In the genomic region with DNA sequence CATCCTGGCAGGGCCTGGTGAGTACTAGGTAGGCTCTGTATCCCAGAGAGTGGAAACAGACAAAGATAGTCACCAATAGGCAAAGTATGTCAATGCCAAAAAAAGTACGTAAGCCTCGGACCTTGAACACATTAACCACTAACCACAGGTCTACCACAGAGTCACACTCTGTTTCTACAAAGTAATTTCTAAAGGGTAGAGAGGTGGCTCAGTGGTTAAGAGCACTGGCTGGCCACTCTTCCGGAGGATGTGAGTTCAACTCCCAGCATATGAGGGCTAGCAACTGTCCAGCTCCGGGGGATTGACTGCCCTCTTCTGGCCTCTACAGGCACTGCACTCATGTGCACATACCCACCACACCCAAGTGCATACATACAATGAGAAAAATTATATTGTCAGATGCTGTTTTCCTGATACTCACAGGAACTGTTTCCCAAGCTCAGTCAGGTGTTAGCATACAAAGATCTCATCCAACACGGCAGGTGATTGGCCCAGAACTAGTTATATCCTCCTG, we compare ENCODE assay signal across 19 mouse cellular contexts. TPM values are rescaled to one million over a fixed set of nuclear protein-coding genes. Genes with fewer than 3 reads are reported as not detected.
A peak's percentile ranks its signal among the peaks of the same experiment; 100 is the strongest.
DNase-seq lines count a peak whose midpoint lies in the region; ATAC-seq and TF ChIP-seq lines count a peak whose summit lies in the region.
"Had no signal": no experiment of that assay in that cellular context is flagged by ENCODE, and none has a peak within 500 bp of the region (broad histone marks: within the 10 kb centered on the region; RNA-seq: fewer than 3 reads in every experiment).

No protein-coding gene starts in this region.

- no peaks in the 10 kb centered on the region for H3K79me2 ChIP-seq in MEL (ENCODE audit: control insufficient read depth, insufficient read depth, low read length, poor library complexity)

- 0 out of 2 replicates have a peak, but pooled peaks have one; percentile 10 for TF ChIP-seq CTCF in kidney, adult 2 months (conservative IDR thresholded peaks at IDR 0.05; ENCODE audit: insufficient read depth, insufficient read length, low read depth, low read length)
- 0 out of 2 replicates have a peak, but pooled peaks have one; percentile 20 for TF ChIP-seq CTCF in lung, postnatal 0 days (IDR thresholded peaks at IDR 0.05)
- peak; percentile 37 to 43 (median 41); a peak in 5 of 6 replicates for TF ChIP-seq CTCF in MEL (IDR thresholded peaks at IDR 0.05 in 2 of 3, conservative IDR thresholded peaks at IDR 0.05 in 1 of 3; ENCODE audit: control insufficient read depth in 1 of 3, insufficient read depth in 1 of 3, low read depth in 2 of 3, low read length in 3 of 3, poor library complexity in 1 of 3, severe bottlenecking in 1 of 3)

- H3K36me3 ChIP-seq in kidney, adult 2 months (ENCODE audit: control insufficient read depth, insufficient read depth, low read length) = no peaks in the 10 kb centered on the region
- H3K36me3 ChIP-seq in lung, postnatal 0 days (ENCODE audit: insufficient read depth, low read length) = no peaks in the 10 kb centered on the region
- peaks cover 0 to 8% of the 10 kb centered on the region in 2 experiments; a peak in 2 of 4 replicates for H3K36me3 ChIP-seq in MEL (ENCODE audit: control insufficient read depth in 1 of 2, insufficient read depth in 2 of 2, low read length in 2 of 2)
- H3K36me3 ChIP-seq: embryonic facial prominence, embryonic 12.5 days; heart, embryonic 10.5 days; limb, embryonic 15.5 days; midbrain, embryonic 13.5 days had no signal

- TF ChIP-seq RAD21 in MEL (IDR thresholded peaks at IDR 0.05; ENCODE audit: low read depth, low read length) = no peak; the same call in 1 of the 2 replicates

- H3K4me2 ChIP-seq in lung, postnatal 0 days (replicated peaks; ENCODE audit: low read depth, low read length) = no peak overlapping the region
- H3K4me2 ChIP-seq: embryonic facial prominence, embryonic 12.5 days; forebrain, embryonic 13.5 days; limb, embryonic 15.5 days; midbrain, embryonic 13.5 days had no signal

- no peaks in the 10 kb centered on the region for H3K27me3 ChIP-seq in kidney, adult 2 months (replicated peaks; ENCODE audit: control insufficient read depth, insufficient read depth, low read length)
- H3K27me3 ChIP-seq in lung, postnatal 0 days (replicated peaks; ENCODE audit: insufficient read depth, low read length) = no peaks in the 10 kb centered on the region
- H3K27me3 ChIP-seq in MEL (ENCODE audit: control insufficient read depth in 1 of 2, insufficient read depth in 2 of 2, low read length in 2 of 2) = no peaks in the 10 kb centered on the region
- H3K27me3 ChIP-seq: embryonic facial prominence, embryonic 12.5 days; forebrain, embryonic 13.5 days; limb, embryonic 15.5 days; midbrain, embryonic 13.5 days had no signal

- H3K9ac ChIP-seq in lung, postnatal 0 days (replicated peaks; ENCODE audit: low read depth) = no peak overlapping the region
- no peak overlapping the region for H3K9ac ChIP-seq in MEL (ENCODE audit: control insufficient read depth, low read depth, low read length, poor library complexity, severe bottlenecking)
- H3K9ac ChIP-seq: embryonic facial prominence, embryonic 12.5 days; forebrain, embryonic 13.5 days; limb, embryonic 15.5 days; midbrain, embryonic 13.5 days had no signal

- no peak overlapping the region for H3K27ac ChIP-seq in kidney, adult 2 months (ENCODE audit: insufficient read depth, low read depth, low read length)
- no peak overlapping the region for H3K27ac ChIP-seq in lung, postnatal 0 days (ENCODE audit: low read length)
- H3K27ac ChIP-seq in MEL (ENCODE audit: control insufficient read depth, low read depth, low read length) = no peak overlapping the region
- H3K27ac ChIP-seq: embryonic facial prominence, embryonic 12.5 days; forebrain, embryonic 13.5 days; heart, embryonic 10.5 days; limb, embryonic 15.5 days; midbrain, embryonic 13.5 days had no signal

- 97% methylated on average over 5 of the region's 5 CpGs for WGBS in kidney, adult 2 months
- 95% methylated on average over 5 of the region's 5 CpGs for WGBS in lung, postnatal 0 days

- no peak for TF ChIP-seq POLR2A in kidney, adult 2 months (IDR thresholded peaks at IDR 0.05; ENCODE audit: low read depth, low read length)
- TF ChIP-seq POLR2A in MEL (IDR thresholded peaks at IDR 0.05; ENCODE audit: control insufficient read depth in 1 of 2, insufficient read depth in 1 of 2, low read depth in 1 of 2, low read length in 2 of 2, poor library complexity in 1 of 2) = no peak

- H3K9me3 ChIP-seq in lung, postnatal 0 days (ENCODE audit: low read length) = no peaks in the 10 kb centered on the region
- no peaks in the 10 kb centered on the region for H3K9me3 ChIP-seq in MEL (replicated peaks; ENCODE audit: insufficient read depth, low read length)
- H3K9me3 ChIP-seq: embryonic facial prominence, embryonic 12.5 days; limb, embryonic 15.5 days; midbrain, embryonic 13.5 days had no signal

- no peak for DNase-seq in kidney, adult 2 months
- DNase-seq in kidney, adult 18-20 months = no peak
- DNase-seq in lung, postnatal 0 days (ENCODE audit: low spot score) = no peak
- no peak for DNase-seq in lung, postnatal 14 days
- no peak for DNase-seq in MEL (ENCODE audit: low read depth, low spot score)
- DNase-seq in adrenal gland, postnatal 14 days = no peak
- DNase-seq: cerebellum, postnatal 10 days; gastrocnemius, postnatal 25 days; right cerebral cortex, postnatal 14 days; spleen, adult 18-20 months; thymus, adult 2 months had no signal

- no peak for TF ChIP-seq EP300 in lung, postnatal 0 days (IDR thresholded peaks at IDR 0.05)
- no peak for TF ChIP-seq EP300 in MEL (IDR thresholded peaks at IDR 0.05; ENCODE audit: low read depth in 1 of 2, low read length in 2 of 2)

- no peaks in the 10 kb centered on the region for H3K4me1 ChIP-seq in kidney, adult 2 months (ENCODE audit: control insufficient read depth, insufficient read depth, low read length)
- H3K4me1 ChIP-seq in lung, postnatal 0 days (ENCODE audit: insufficient read depth, low read depth, low read length) = no peaks in the 10 kb centered on the region
- peaks cover 2 to 20% of the 10 kb centered on the region in 2 experiments for H3K4me1 ChIP-seq in MEL (ENCODE audit: control insufficient read depth in 1 of 2, insufficient read depth in 2 of 2, low read length in 2 of 2)
- H3K4me1 ChIP-seq: forebrain, embryonic 13.5 days; limb, embryonic 15.5 days had no signal

- no peak for ATAC-seq in lung, postnatal 0 days
- ATAC-seq in frontal cortex, adult (ENCODE audit: low TSS enrichment) = no peak
- ATAC-seq: forebrain, embryonic 13.5 days; midbrain, embryonic 13.5 days had no signal

- no peak overlapping the region for H3K4me3 ChIP-seq in kidney, adult 2 months (ENCODE audit: insufficient read depth, low read depth, low read length)
- H3K4me3 ChIP-seq in lung, postnatal 0 days (ENCODE audit: low read depth, low read length) = no peak overlapping the region
- no peak overlapping the region for H3K4me3 ChIP-seq in MEL (ENCODE audit: control insufficient read depth in 1 of 2, insufficient read depth in 1 of 2, low read depth in 2 of 2, low read length in 2 of 2)
- H3K4me3 ChIP-seq: embryonic facial prominence, embryonic 12.5 days; erythroblast, embryonic 14.5 days; forebrain, embryonic 13.5 days; heart, embryonic 10.5 days; limb, embryonic 15.5 days; midbrain, embryonic 13.5 days; myocyte had no signal

TF ChIP-seq in MEL, 35 proteins besides CTCF, POLR2A, EP300 and RAD21 (continues in another document):
- TF ChIP-seq KAT2A (conservative IDR thresholded peaks at IDR 0.05; ENCODE audit: low read depth, low read length) = no peak
- TF ChIP-seq MEF2A (IDR thresholded peaks at IDR 0.05; ENCODE audit: extremely low read depth, insufficient replicate concordance, low read depth, low read length, poor library complexity, severe bottlenecking) = no peak
- TF ChIP-seq ZKSCAN1 (IDR thresholded peaks at IDR 0.05; ENCODE audit: low read depth, low read length) = no peak
- TF ChIP-seq ZMIZ1 (IDR thresholded peaks at IDR 0.05; ENCODE audit: low read depth, low read length) = no peak
- TF ChIP-seq GATA1 (IDR thresholded peaks at IDR 0.05; ENCODE audit: low read depth, low read length) = no peak
- TF ChIP-seq TAL1 (IDR thresholded peaks at IDR 0.05; ENCODE audit: low read length) = no peak
- no peak for TF ChIP-seq POLR2AphosphoS2 (IDR thresholded peaks at IDR 0.05; ENCODE audit: low read length)
- TF ChIP-seq USF2 (IDR thresholded peaks at IDR 0.05; ENCODE audit: borderline replicate concordance in 1 of 2, insufficient read depth in 1 of 2, low read depth in 1 of 2, low read length in 2 of 2) = no peak
- no peak for TF ChIP-seq RCOR1 (IDR thresholded peaks at IDR 0.05; ENCODE audit: low read depth, low read length)
- TF ChIP-seq MYC (IDR thresholded peaks at IDR 0.05; ENCODE audit: low read depth, low read length) = no peak
- no peak for TF ChIP-seq POLR2AphosphoS5 (IDR thresholded peaks at IDR 0.05; ENCODE audit: borderline replicate concordance, low read depth, low read length)
- no peak for TF ChIP-seq E2F4 (IDR thresholded peaks at IDR 0.05; ENCODE audit: borderline replicate concordance, low read depth, low read length)
- no peak for TF ChIP-seq MAZ (IDR thresholded peaks at IDR 0.05; ENCODE audit: low read depth, low read length)
- no peak for TF ChIP-seq CHD1 (IDR thresholded peaks at IDR 0.05; ENCODE audit: low read depth, low read length)

RNA-seq across cellular contexts. Expression of a gene that starts 11.9 kb away (rescaled TPM):
- polyA plus RNA-seq in kidney, adult 2 months (2012; rRNA removed) = 35.5 and 42.8 TPM in 2 replicates
- polyA plus RNA-seq in lung, postnatal 0 days (2015; fragmentation: Nextera tagmentation; extraction: Ambion mirVana) = 54.9 and 64.9 TPM in 2 replicates
- 51.4 and 53.1 TPM in 2 replicates for total RNA-seq in MEL (2012; rRNA removed)
- 10 to 100 TPM in 1 of 2 experiments, not detected in 1; 98.3 TPM for polyA plus RNA-seq in MEL (2012; ENCODE audit: insufficient read depth in 1 of 2, insufficient read length in 2 of 2, low read depth in 1 of 2, low replicate concordance in 2 of 2, missing spikeins in 1 of 2)
- 1,757 and 2,166 TPM in 2 replicates for total RNA-seq in adrenal gland, postnatal 14 days (2021)

RNA-seq across cellular contexts. Expression of a gene that starts 36.3 kb away (rescaled TPM):
- polyA plus RNA-seq in kidney, adult 2 months (2012; rRNA removed) = 0.33 and 0.58 TPM in 2 replicates
- 0.63 and 0.77 TPM in 2 replicates for polyA plus RNA-seq in lung, postnatal 0 days (2015; fragmentation: Nextera tagmentation; extraction: Ambion mirVana)
- 0.65 TPM in 2 replicates for total RNA-seq in MEL (2012; rRNA removed)
- polyA plus RNA-seq in MEL (2012; ENCODE audit: insufficient read depth in 1 of 2, insufficient read length in 2 of 2, low read depth in 1 of 2, low replicate concordance in 2 of 2, missing spikeins in 1 of 2) = under 1 TPM in 1 of 2 experiments, not detected in 1; 0.96 TPM
- total RNA-seq in adrenal gland, postnatal 14 days (2021) = 0.26 and 0.49 TPM in 2 replicates
- total RNA-seq: gastrocnemius, postnatal 25 days had no signal

RNA-seq across cellular contexts. Expression of a gene that starts 37.2 kb away (rescaled TPM):
- 1,123 and 1,352 TPM in 2 replicates for polyA plus RNA-seq in kidney, adult 2 months (2012; rRNA removed)
- polyA plus RNA-seq in lung, postnatal 0 days (2015; fragmentation: Nextera tagmentation; extraction: Ambion mirVana) = 751 and 865 TPM in 2 replicates
- 511 and 526 TPM in 2 replicates for total RNA-seq in MEL (2012; rRNA removed)
- polyA plus RNA-seq in MEL (2012; ENCODE audit: insufficient read depth in 1 of 2, insufficient read length in 2 of 2, low read depth in 1 of 2, low replicate concordance in 2 of 2, missing spikeins in 1 of 2) = 1,000 to 10,000 TPM in 1 of 2 experiments, 100 to 1,000 TPM in 1; 113 to 1,075 TPM
- 1,142 and 1,189 TPM in 2 replicates for total RNA-seq in adrenal gland, postnatal 14 days (2021)
